16 mouse cellular contexts compared by ENCODE assay signal in genomic region chr6:99176216-99176615, GRCm38 (mm10).
"Had no signal": no experiment of that assay in that cellular context is flagged by ENCODE, and none has a peak within 500 bp of the region (broad histone marks: within the 10 kb centered on the region; RNA-seq: fewer than 3 reads in every experiment).

No protein-coding gene starts in this region.

- H3K4me2 ChIP-seq: liver, embryonic 15.5 days; lung, embryonic 15.5 days; midbrain, embryonic 11.5 days; midbrain, embryonic 13.5 days; midbrain, embryonic 15.5 days; neural tube, embryonic 12.5 days; stomach, embryonic 15.5 days had no signal

- H3K4me1 ChIP-seq: midbrain, embryonic 15.5 days; neural tube, embryonic 12.5 days had no signal

- DNase-seq: liver, postnatal 0 days; lung, adult 2 months; lung, postnatal 36 days; right cerebral cortex, postnatal 14 days; thymus, adult 2 months; thymus, postnatal 25 days; thymus, postnatal 4 days had no signal

- H3K27ac ChIP-seq: liver, embryonic 15.5 days; lung, embryonic 15.5 days; macrophage; midbrain, embryonic 13.5 days; midbrain, embryonic 15.5 days; neural tube, embryonic 12.5 days had no signal

- H3K4me3 ChIP-seq: liver, embryonic 15.5 days; lung, embryonic 15.5 days; megakaryocyte, embryonic 14.5 days; midbrain, embryonic 13.5 days; midbrain, embryonic 15.5 days; neural tube, embryonic 12.5 days; stomach, embryonic 15.5 days had no signal

- H3K9ac ChIP-seq: liver, embryonic 15.5 days; liver, postnatal 0 days; lung, embryonic 15.5 days; midbrain, embryonic 13.5 days; midbrain, embryonic 15.5 days; neural tube, embryonic 12.5 days; stomach, embryonic 15.5 days had no signal

- ATAC-seq: midbrain, embryonic 13.5 days; midbrain, embryonic 15.5 days had no signal

- H3K36me3 ChIP-seq: liver, embryonic 15.5 days; lung, embryonic 15.5 days; midbrain, embryonic 13.5 days; midbrain, embryonic 15.5 days; neural tube, embryonic 12.5 days; stomach, embryonic 15.5 days had no signal

- H3K27me3 ChIP-seq: liver, embryonic 15.5 days; lung, embryonic 15.5 days; megakaryocyte, embryonic 14.5 days; midbrain, embryonic 13.5 days; midbrain, embryonic 15.5 days; neural tube, embryonic 12.5 days; stomach, embryonic 15.5 days had no signal

- H3K9me3 ChIP-seq: liver, embryonic 15.5 days; lung, embryonic 15.5 days; megakaryocyte, embryonic 14.5 days; midbrain, embryonic 13.5 days; midbrain, embryonic 15.5 days; neural tube, embryonic 12.5 days; stomach, embryonic 15.5 days had no signal
